Mouse (Mus musculus) spleen, adult 2 months (tissue): Measurements from ENCODE around the gene Zfp354b.

ENCODE experiments used
- CTCF ChIP-seq: fragments of 200-500 bp; IDR thresholded peaks from 2 replicates; pipeline ENCODE4 v1.5.1; 2011; ENCODE audit warnings: mild to moderate bottlenecking, inconsistent platforms; ENCODE audit not compliant: insufficient read depth, insufficient read length, insufficient replicate concordance; ENCODE audit errors: extremely low read depth
- POLR2A ChIP-seq: fragments of 200-500 bp; IDR thresholded peaks from 2 replicates; pipeline ENCODE4 v1.6.1; 2011; ENCODE audit warnings: low read depth, low read length, inconsistent platforms

DNA sequence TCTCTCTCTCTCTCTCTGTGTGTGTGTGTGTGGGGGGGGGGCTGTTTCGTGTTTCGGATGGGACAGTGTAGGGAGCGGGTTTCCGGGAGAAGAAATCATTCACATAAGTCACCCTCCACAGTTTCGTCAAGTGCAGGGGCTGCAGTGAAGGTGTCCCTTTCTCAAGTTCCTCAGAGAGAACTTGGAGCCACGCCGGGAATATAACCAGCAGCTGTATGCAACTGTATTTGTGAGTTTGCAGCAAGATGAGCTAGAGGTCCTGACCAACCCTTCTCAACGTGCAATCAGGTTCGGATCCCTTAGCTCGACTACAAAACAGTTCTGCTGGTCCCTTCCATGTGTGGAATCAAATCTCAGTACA lies 44.5 kb downstream of the Zfp354b start:
- TF ChIP-seq CTCF (no peak), POLR2A (no peak)
